Mouse (Mus musculus): ENCODE data around the gene Fmnl3.

Gene Fmnl3

DNA sequence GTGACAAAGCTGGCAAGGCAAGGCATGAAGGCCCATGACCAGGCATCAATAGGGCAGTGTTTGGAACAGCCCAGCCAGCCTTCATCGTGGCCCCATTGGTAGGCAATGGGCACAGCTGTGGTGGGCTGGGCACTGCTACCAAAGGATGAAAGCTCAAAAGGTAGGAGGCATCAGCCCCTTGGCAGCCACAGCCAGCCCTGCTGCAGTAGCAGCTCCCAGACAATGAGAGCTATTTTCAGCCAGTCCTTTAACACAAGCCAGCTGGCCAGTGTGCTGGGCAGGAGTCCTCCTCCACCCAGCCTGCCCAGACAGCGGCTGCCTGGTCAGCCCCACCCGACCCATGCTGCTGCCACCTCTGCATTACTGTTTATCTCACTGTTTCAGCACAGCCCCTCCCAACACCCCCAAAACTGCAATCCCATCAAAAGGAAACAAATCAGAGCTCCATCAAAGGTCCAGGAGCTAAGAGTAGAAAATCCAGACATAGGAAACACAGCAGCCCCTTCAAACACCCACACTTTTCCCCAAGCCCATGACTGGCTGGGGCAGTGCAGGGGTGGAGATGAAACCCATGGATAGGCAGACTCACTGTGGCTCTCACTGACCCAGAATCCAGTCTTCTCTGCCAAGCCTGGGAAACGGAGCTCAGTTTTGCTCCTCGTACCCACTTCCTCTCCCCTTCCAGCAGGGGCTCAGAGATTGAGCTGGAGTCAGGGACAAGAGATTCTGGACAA, 26.7 kb downstream of the Fmnl3 start:
- DNase-seq (ENCODE audit: low read depth, low spot score): no peak

DNA sequence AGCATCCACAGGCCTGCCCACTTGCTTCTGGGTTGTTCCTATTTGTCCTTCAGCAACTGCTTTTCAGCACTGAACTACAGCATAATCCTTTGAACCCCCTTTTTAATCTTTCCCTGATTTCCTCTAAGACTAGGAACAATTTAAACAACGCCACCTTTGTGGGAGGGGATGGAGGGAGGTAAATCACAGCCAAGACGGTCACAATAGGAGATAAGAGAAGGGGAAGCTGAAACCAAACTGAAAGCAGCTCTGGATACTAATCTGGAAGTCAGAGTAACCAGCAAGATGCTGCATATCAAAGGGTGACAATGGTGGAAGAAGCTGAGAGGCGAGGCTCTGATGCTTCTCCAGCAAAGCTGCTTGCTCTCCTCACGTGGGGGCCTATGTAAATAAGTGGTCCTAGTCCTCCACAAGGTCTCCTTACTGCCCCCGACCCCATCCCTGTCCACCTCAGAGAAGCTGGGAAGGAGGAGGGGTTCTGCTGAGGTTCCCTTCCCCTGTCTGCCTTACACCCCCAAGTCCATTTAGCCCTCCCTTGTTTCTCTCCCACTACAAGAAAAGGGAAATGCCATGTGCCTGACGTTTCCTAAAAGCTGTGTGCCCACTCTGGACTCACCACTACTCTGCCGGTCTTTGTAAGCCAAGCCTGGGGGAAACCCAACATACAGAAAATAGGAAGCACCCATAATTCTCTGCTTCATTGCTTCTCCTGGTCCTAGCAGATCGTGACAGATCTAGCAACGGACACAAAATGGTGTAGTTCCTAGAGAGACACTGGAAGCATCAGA, 27.9 kb downstream of the Fmnl3 start:
- no peak for DNase-seq (ENCODE audit: low read depth, low spot score)

DNA sequence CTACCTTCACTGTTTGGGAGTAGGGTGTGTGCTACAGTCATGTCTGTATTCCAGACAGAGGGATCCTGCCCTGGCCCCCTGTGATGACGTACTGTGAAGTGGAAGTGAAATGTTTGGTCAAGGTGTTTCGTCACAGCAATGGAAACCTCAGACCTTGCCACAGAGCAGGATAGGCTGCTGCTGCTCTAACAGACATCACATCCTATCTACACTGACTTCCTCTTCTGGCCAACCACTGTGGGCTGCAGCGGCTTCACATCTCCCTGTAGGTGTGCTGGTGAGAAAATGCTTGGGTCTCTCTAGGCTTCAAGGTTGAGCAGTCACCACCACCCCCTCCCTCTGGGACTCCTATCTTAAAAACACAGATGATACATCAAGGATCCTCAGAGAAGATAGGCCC, 29.2 kb downstream of the Fmnl3 start:
- DNase-seq (ENCODE audit: low read depth, low spot score): no peak

DNA sequence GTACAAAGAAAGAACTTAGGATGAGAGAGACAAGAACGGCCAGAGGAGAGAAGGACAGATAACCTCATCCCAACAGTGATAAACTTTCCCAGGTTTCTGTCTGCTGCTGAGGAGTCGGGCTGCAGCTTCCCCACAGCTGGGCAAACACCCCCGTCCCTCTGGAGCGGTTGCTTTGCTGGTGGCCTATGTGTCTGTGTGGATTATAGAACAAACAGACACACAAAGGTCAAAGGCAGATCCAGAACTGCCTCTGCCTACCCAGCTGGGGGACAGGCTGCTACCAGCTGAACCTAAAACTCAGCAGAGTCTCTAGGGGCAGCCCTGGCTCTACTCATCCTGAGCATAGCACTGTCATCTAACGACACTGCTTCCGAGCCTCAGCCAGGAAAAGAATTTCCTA, 30.6 kb downstream of the Fmnl3 start:
- DNase-seq (ENCODE audit: low read depth, low spot score): no peak

DNA sequence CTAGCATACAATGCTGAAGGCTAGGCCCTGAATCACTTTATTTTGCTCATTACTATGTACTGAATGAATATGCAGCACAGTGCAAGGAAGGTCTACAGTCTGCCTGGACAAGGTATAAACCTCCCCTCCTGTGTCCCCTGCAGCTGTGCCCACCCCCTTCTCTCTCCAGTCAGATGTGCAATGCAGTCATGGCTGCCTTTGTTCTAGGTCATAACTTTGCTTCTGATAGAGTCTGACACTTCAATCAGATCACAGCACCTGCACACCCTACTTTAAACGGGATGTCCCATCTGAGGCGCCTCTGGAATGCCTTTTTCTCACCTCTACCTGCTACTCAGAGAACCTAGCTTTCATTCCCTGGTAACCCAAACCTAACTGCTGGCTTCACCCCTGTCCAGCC, 31.4 kb downstream of the Fmnl3 start:
- no peak for DNase-seq (ENCODE audit: low read depth, low spot score)

DNA sequence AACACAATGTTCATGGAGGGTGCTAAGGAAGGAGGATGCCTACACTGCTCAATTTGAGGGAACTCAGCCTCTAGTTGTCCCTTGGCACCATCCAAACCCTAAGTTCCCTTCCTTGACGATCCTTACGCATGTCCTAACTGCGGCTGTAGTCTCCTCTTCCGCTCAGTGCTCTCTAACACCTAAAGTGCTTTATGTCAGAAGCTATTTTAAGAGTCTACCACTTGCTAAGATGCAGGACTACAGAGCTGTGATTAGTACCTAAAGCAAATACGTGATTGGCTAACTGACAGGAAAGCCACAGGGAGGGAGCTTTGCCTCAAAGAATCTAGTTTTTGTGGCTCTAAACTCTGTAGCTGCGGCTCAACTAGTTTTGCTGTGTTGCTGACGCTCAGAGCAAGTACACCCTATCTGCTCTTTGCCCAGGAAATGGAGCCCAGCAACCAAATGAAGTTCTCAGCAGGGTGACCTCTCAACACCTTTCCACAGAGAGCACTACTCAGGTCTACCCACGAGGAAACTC, 34.4 kb downstream of the Fmnl3 start:
- no peak for DNase-seq (ENCODE audit: low read depth, low spot score)

DNA sequence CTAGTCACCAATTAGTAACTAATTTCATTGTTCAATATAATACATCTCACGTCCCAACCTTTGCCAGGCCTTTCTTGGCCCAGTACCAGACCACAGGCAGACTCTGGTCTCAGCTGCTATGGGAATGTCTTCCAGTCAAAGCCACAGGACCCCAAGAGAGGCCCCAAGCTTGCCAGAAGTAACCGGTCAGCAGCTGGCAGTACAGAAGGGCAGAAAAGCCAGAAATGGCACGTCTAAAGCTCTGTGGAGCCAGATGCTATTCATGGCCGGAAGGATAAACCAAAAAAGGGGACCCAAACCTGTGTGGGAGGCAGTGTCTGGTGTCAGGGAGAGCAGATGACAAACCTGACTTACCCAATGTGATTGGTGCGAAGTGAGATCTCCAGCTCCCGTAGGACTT, 35.8 kb downstream of the Fmnl3 start:
- DNase-seq (ENCODE audit: low read depth, low spot score): no peak

DNA sequence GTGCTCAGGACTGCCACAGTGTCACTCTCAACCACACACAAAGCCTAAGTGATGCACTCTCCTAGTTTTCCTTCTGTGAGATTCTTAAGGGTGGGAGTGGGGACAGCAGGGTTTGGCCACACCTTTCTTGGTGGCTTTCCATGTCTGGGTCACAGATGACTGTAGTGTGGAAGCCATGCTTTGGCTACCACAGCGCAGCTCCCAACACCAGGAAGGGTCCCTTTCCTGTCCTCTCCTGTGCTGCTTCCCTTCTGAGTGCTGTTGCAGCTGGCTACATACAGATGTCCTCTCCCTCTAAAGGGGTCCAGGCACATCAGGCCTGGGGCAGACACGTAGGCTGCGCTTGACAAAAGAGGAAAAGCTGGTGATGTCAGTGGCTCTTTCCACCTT, 36.6 kb downstream of the Fmnl3 start:
- DNase-seq (ENCODE audit: low read depth, low spot score): no peak

DNA sequence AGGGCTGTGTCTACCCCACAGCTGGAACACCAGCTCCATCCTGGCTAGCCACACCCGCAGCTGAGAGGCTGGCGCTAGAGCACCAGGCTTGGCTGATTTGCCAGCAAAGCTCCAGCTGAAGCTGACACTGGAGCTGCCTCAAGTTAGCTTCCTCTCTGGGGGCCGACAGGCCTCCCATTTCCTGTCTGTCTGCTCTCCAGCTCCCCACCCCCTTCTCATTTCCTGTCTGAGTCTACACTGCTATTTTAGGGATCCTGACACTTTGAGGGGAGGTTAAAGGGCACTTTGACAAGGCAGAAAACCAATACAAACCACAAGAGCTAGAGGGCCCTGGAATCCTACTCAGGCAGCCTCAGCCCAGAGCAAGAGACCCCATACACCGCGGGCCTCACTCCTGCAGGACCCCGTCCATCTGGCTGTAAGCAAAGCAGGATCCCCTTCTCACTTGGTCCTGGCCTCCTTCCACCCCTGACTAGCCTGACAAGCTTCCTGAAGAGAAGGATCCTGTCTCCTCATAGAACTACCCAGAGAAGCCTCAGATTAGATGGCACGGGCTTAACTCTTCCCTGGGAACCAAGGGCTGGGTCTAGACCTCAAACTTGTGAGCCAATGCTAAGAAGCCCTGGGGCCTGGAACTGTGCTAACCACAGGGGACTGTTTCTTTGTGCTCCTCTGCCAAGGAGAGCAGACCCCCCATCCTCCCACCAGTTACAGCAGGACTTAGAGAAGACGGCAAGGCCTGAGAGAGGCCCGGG, 37.2 kb downstream of the Fmnl3 start:
- no peak for DNase-seq (ENCODE audit: low read depth, low spot score)

DNA sequence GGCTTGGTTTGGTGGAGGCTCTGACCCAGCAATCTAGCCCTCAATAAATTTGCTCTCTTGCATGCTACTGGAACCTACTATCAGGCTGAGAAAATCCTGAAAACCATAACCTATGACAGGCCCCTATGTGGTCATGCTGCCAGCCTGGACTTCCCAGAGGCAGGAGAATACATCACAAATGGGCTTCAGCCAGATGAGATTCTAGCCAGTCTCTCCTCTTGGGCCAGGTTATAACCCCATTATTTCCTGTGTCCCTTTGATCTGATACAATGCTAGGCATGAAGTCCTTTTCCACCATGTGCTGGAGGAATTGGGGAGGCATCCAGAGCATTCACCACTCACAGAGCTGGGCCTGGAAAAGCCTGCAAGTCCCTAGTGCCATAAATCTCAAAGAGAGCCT, 38.2 kb downstream of the Fmnl3 start:
- no peak for DNase-seq (ENCODE audit: low read depth, low spot score)

DNA sequence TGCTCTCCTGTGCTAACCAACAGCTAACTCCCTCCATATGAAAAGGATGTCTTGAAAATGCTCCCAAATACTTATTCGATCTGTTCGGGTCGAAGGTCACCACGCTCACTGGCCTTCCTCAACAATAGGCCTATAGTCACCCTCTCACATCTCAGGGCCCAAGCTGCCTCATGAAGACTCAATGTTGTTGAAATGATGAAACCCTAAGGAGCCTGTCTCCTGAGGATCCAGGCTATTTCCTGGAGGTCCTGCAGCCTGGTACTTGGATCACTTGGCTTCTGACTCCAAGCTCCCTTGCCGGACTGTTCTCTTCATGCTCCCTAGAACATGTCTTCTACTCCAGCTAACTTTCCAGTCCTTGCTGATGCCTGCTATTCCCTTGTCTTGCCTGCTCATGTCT, 38.9 kb downstream of the Fmnl3 start:
- DNase-seq (ENCODE audit: low read depth, low spot score): no peak

DNA sequence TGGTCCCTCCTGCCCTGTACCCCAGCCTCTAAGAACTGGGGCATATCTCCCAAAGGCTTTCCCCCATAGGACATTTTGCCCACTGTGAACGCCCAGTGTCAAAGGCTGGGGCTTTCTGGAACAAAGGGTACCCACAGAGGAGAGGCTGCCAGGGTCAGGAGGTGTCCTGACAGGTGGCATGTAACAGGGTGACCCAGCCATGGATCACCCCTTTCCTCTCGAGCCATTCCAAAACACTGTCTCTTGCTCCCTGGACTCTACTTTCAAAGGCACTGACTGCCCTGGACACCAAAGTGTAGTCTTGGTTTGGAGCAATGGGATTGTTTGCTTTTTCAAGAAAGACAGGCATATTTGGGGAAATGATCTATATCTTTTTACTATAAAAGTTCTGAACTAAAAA, 40.0 kb downstream of the Fmnl3 start:
- no peak for DNase-seq (ENCODE audit: low read depth, low spot score)

DNA sequence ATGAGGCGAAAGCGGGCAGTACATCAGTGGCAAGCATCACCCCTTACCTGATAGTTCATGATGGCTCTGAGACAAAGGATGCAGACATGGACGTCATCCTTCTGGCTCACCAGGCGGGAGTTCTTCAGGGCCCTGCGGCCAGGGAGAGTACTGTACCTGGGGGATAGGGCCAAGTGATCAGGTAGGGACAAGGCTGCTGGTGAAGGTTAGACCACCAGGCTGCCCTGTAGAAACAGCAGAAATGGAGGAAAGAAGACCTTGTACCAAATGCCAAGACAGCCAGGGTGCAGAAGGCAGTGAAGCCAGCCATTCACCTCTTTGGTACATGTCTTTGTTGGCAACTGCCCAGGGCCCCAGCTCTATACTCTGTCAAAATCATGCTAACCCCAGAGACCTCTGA, 42.3 kb downstream of the Fmnl3 start:
- DNase-seq (ENCODE audit: low read depth, low spot score): no peak

DNA sequence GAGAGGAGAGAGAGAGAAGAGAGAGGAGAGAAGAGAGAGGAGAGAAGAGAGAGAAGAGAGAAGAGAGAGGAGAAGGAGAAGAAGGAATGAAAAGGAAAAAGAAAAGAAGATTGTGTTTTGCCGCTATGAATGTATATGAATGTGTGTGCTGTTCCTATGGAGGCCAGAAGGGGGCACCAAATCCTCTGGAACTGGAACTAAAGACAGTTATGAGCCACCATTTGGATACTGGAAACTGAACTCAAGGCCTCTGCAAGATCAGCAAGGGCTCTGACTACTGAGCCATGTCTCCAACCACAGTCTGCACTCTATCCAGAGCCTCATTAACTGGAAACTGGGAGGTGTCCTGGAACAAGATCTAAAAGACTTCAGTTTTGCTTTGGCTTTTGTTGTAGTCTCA, 43.3 kb downstream of the Fmnl3 start:
- DNase-seq (ENCODE audit: low read depth, low spot score): no peak

DNA sequence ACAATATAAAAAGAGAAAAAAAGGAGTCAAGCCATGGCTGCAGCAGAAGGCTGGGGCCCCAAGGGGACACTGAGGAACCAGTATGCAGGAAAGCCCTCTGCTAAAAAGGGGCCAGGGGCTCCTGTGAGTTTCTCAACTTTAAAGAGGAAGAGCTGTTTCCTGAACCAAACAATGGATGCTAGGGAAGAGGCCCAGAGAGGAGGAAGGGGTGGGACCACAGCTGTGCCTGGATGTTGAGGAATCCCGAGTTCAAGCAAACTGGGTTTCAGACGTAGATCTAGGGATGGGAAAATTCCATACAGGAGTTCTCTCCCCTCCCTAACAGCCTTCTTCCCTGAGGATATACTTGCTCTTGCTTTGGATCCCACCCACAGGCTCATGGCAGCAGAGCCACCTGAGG, 43.9 kb downstream of the Fmnl3 start:
- DNase-seq (ENCODE audit: low read depth, low spot score): no peak

DNA sequence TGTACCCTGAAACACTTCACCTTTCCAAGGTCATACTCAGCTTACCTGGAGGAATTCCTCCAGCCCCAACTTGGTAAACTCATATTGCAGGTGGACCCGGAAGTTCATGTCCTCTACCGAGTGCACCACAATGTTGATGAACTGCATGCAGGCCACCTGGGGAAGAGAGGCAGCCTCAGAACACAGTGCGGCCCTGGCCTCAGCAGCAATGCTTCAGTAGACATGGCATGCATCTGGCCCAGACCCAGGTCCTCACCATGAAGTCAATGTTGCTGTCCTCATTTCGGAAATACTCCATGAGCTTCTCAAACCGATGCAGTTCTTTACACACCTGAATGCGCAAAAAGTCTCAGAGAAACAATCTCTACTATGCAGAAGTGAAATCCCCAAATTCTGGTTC, 44.7 kb downstream of the Fmnl3 start:
- DNase-seq (ENCODE audit: low read depth, low spot score): no peak

DNA sequence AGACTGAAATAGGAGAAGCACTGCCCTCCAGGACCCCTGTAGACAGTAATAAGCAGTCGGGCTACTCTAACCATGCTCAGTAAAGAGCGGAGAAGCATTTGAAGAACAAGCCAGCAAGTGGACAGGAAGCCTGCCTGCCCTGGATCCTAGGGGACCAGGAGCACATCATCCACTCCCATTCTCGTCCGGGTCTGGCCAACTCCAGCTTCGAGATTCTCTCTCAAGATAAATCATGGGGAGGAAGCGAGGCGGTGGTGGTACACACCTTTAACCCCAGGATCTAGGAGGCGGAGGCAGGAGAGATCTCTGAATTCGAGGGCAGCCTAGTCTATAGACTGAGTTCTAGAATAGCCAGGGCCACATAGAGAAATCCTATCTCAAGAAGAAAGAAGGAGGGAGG, 46.1 kb downstream of the Fmnl3 start:
- DNase-seq (ENCODE audit: low read depth, low spot score): no peak

DNA sequence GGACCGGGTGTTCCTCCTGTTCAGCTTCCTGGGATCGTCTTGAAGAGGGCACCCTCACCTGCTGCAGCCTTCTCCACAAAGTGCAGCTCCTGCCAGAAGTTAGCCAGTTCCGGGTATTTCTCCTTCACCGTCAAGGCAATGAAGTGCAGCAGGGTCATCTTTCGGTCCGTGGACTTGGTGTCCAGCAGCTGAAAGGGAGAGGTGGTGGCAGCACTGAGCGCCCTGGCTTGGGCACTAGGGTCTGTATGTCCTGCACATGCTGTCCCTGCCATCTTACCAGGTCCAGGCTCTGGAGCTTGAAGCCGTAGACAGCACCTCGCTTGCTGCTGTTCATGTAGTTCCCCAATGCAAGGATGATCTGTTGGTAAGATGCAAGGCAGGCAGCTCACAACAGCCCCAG, 49.3 kb downstream of the Fmnl3 start:
- DNase-seq (ENCODE audit: low read depth, low spot score): no peak

DNA sequence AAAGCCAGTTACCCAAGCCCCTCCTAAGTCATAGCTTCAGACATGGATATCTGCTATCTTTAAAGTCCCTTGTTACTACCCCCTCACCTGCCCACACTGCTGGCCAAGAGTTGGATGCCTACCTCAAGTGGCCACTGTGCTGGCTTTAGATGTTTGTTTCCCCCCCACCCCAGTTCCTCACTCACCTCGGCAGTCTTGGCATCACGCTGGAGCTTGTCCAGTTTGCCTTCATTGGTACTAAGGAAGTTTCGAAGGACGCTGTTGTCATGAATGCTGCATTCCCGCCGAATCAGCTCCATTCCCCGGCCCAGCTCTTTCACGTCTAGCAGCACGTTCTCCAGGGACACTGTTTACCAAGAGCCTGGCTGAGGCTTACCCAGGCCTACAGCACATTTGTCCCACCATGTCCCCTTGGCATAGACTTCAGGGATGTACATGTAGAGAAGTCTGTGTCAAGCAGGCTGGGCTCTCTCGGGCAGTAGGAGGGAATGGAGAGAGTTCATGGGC, 50.1 kb downstream of the Fmnl3 start:
- DNase-seq (ENCODE audit: low read depth, low spot score): no peak

DNA sequence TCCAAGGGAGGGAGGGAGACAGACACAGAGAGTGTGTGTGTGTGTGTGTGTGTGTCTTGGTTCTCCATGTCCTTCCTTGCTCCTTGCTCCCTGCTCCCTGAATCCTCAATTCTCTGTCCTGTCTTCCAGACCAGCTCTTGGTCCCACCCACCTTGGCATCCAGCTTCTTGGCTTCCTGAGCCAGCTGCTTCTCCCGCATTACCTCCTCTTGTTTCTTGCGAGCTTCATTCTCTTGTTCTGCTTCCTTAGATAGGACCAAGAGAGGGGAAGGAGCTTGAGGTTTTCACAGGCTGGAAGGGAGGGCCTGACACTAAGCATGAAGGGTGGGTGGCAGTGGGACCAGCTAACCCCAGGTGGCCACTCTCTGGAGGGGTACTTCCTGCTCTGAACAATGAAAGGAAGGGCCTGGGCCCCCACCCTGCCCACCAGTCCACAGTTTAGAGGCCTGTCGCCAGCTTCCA, 50.8 kb downstream of the Fmnl3 start:
- DNase-seq (ENCODE audit: low read depth, low spot score): no peak

DNA sequence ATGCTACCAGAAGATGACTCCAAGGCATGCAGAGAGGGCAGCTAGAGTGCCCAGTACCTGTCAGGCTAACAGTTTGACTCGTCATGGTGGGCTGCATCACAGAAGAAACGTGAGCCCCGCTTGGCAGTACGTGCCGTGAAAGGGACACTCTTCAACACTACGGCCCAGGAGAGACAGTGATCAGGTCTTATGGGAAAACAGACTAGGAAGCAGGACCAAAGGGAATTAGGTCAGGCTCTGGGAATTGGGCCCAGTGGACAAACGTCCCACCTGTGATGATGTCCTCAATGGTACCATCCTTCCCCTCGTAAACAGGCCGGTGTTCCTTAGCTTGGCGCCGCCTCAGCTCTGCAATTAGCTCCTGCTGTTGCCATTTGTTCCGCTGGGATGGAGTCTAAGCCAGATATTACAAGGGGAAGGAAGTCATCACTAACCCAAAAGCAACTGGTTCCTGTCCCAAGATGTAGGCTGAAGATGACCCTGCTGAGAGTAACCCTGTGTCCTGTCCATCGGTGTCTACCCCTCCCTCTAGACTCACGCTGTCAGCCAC, 51.3 kb downstream of the Fmnl3 start:
- DNase-seq (ENCODE audit: low read depth, low spot score): no peak

DNA sequence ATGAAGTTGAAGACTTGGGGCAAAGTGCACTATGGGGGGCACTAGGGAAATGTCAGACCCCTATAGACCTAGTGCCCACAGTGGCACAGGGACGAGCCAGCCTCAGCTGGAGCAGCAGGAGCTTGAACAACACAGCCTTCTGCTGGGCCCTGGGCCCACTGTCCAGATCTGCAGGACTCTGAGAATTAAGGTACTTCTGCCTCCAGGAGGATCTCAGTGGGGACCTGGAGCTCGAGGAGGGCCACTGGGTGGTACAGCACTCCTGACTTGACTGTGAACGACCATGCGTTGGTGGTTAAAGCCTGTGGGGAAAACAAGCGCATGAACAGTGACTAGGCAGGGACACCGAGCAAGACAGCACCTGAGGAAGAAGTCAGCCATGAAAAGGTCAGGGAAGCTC, 52.2 kb downstream of the Fmnl3 start:
- no peak for DNase-seq (ENCODE audit: low read depth, low spot score)

Measured in retina, postnatal 7 days (tissue).